Mouse (Mus musculus) lung, adult 2 months (tissue): ENCODE measurements at regions not wholly inside any gene's neighbourhood (a gene's known extent, or its start where the extent isn't known, plus 50 kb on each side); places are given as distances from the start of the nearest gene placed in this dataset.

Experiments
- DNase-seq: peaks from one replicate; pipeline ENCODE4 v3.0.0; 2022
- H3K4me1 ChIP-seq: fragments of 200-500 bp; 2 replicates; pipeline ENCODE4 v1.6.1; 2011; ENCODE audit warnings: low read length; ENCODE audit not compliant: control insufficient read depth, insufficient read depth
- H3K4me3 ChIP-seq: fragments of 200-500 bp; replicated peaks from 2 replicates; pipeline ENCODE3; 2011; ENCODE audit warnings: low read depth, mild to moderate bottlenecking, control low read depth, low read length; ENCODE audit errors: extremely low read depth
- CTCF ChIP-seq: fragments of 200-500 bp; IDR thresholded peaks from 2 replicates; pipeline ENCODE4 v1.5.1; 2011; ENCODE audit warnings: mild to moderate bottlenecking, low read length, control low read depth; ENCODE audit not compliant: insufficient read depth
- POLR2A ChIP-seq: fragments of 200-500 bp; IDR thresholded peaks from 2 replicates; pipeline ENCODE4 v1.6.1; 2011; ENCODE audit warnings: low read depth, mild to moderate bottlenecking, control low read depth, low read length, borderline replicate concordance; ENCODE audit errors: extremely low read depth
- WGBS: fragments of 180-500 bp; shearing (Covaris S2); methylation state at CpG from one replicate; pipeline ENCODE4 v1.1.7; 2018; 5-methylcytosine and 5-hydroxymethylcytosine counted together

DNA sequence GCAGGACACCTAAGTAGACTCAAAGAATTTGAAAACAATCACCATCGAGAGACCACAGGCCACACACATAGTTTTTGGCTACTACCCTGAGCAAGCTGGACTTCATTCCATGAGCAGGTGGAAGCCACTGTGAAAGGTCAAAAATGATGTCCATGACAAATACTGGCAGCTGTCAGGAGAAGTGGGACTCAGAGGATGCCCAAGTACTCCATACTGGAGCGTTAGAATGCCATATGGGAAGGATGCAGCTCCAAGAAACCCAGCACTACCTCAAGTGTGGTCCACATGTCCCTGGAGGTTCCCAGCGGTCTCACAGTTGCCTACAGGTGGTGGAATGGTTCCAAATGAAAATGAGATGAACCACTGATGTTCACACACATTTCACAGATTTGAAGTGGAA is 329.2 kb downstream of the Mycn start:
- TF ChIP-seq POLR2A (no peak), CTCF (no peak)
- 86% methylated on average over 3 of the region's 3 CpGs for WGBS
- Histone ChIP-seq H3K4me3 (no peak overlapping the region), H3K4me1 (no peaks in the 10 kb centered on the region)
- no peak for DNase-seq

DNA sequence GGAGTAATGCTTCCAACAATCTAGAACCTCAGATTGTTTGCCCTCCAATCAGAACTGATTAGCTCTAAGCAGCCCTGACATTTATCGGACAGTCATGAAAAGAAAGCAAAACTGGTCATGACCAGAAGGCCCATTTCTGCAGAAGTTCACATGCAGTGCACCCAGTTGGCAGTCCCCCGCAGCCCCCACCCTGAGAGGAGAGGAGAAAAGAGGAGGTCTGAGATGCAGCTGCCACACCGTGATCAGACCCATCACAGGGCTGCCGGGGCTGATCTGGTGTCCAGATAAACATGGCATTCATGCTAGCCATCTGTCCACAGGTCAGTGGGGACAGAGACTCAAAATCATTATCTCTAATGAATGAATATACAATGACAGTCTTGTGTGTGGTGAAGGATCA is 330.9 kb downstream of the Mycn start:
- Histone ChIP-seq H3K4me1 (no peaks in the 10 kb centered on the region), H3K4me3 (no peak overlapping the region)
- no peak for TF ChIP-seq CTCF
- WGBS, result 59% methylated on average over 4 of the region's 4 CpGs
- DNase-seq, result no peak

DNA sequence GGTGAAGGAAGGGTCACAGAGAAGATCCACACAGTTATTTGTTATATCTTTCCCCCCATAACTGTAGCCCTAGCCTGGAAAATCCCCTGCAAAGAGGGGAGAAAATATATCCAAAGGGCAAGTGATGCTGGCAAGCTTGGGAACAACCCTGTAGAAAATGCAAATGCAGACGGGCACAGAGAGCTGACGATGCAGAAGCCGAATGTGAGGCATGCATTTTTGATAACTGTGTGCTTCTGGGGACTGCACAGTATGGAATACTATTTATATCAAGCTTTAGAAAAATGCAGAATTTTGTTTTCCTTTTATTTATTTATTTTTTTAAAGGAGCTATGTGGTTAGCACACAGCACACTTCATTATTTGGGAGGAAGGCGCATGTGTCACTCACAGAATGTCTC is 333.7 kb downstream of the Mycn start:
- no peak for DNase-seq
- WGBS, result 87% methylated on average over 4 of the region's 4 CpGs
- H3K4me1 ChIP-seq, result no peaks in the 10 kb centered on the region
- TF ChIP-seq CTCF (no peak), POLR2A (no peak)
- H3K4me3 ChIP-seq, result no peak overlapping the region

DNA sequence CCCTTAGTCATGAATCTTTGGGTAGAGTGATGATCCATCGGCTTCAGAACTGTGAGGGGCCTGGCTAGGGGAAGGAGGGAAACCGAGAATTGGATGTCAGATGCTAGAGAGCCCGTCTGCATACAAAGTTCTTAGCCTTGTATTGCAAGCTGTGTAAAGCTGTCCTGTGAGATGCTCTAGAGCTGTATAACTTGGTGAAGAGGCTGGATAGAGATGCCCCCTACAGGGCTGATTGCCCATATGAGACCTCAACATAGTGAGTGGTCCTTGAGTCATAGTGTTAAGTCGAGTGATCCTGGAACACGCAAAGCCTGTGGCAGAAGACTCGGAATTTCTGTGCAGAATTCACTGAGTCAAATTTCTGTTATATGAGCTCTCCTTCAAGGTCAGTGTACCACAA is 334.8 kb downstream of the Mycn start:
- 90% methylated on average over 6 of the region's 6 CpGs for WGBS
- DNase-seq, result no peak
- TF ChIP-seq CTCF (no peak), POLR2A (no peak)

DNA sequence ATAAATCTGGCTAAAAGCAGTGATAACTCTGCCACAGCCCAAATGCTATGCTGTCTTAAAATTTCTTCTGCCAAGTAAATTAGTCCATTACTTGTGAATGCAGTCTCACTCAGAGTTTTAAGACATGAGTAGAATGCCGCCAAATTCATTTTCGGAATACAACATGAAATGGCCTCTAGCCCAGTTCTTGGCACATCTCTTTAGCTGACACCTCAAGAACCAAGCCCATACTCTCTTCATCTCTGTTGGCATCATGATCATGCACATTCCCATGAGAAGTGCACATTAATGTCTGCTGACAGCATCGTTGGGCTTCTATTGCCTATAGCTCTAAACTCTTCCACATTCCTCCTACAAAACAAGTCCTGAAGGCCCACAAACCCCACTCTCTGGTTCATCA is 336.2 kb downstream of the Mycn start:
- 90% methylated on average over 3 of the region's 3 CpGs for WGBS

More for the DNA sequence above, 334.8 kb downstream of the Mycn start:
- Histone ChIP-seq H3K4me3 (no peak overlapping the region), H3K4me1 (no peaks in the 10 kb centered on the region)

DNA sequence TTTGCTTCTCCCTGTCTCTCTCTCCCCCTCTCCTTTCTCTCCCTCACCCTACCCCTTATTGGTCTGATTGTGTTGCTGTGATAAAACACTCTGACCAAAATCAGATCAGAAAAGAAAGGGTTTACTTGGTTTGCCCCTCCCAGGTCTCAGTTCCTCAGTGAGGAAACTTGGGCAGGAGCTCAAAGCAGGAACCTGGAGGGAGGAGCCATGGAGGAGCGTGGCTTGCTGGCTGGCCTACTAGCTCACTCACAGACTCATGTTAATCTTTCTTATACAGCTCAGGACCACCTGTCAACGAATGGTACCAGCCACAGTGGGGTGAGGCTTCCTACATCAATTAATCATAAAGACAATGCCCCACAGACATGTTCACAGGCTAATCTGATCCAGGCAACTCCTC is 339.4 kb downstream of the Fam49a start:
- H3K4me3 ChIP-seq, result no peak overlapping the region

More for the DNA sequence above, 336.2 kb downstream of the Mycn start:
- DNase-seq, result no peak
- H3K4me3 ChIP-seq, result no peak overlapping the region
- TF ChIP-seq POLR2A, result no peak
- no peak for TF ChIP-seq CTCF
- H3K4me1 ChIP-seq, result no peaks in the 10 kb centered on the region

DNA sequence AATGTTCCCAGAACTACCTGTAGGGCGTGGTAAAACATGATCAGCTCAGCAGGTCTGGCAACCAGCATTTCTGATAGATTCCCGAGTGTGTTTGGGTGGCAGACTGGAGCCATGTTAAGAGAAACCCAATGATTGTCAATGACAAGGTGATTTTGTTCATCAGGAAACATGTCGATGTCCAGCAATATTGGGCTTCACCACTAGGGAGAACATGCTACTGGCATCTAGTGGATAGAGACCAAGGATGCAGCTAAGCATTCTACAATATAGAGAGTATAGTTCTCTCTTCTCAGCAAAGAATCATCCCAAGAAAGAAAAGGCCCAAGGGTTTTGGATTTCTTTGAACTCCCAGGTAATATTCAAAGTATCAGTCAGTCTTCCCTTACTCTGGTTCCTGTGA is 333.5 kb downstream of the Fam49a start:
- Histone ChIP-seq H3K4me3 (no peak overlapping the region), H3K4me1 (no peaks in the 10 kb centered on the region)
- DNase-seq, result no peak
- no peak for TF ChIP-seq CTCF
- no peak for TF ChIP-seq POLR2A
- 83% methylated on average over 3 of the region's 3 CpGs for WGBS

More for the DNA sequence above, 339.4 kb downstream of the Fam49a start:
- 11% methylated on average over 2 of the region's 2 CpGs for WGBS
- no peak for DNase-seq
- TF ChIP-seq CTCF (no peak), POLR2A (no peak)
- no peaks in the 10 kb centered on the region for H3K4me1 ChIP-seq

DNA sequence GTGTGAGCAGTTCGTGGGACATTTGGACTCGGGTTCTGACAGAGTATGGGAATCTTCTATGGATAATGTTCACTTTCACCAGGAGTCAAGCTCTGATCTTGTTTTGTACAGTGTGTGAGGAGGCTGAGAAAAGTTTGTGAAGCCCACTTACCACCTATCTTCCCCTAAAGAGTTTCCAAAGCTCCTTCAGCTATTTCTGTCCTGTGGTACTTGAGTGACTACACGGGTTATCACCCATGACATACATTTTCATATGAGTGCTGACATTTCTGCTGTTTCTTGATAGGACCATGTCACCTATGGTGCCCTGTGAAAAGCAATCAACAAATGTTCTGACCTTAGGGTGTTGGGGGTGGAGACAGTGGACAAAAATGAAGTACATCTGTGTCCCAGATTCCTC is 332.6 kb downstream of the Fam49a start:
- TF ChIP-seq CTCF, result no peak
- no peak for TF ChIP-seq POLR2A
- 88% methylated on average over 3 of the region's 3 CpGs for WGBS
- Histone ChIP-seq H3K4me3 (no peak overlapping the region), H3K4me1 (no peaks in the 10 kb centered on the region)
- no peak for DNase-seq

DNA sequence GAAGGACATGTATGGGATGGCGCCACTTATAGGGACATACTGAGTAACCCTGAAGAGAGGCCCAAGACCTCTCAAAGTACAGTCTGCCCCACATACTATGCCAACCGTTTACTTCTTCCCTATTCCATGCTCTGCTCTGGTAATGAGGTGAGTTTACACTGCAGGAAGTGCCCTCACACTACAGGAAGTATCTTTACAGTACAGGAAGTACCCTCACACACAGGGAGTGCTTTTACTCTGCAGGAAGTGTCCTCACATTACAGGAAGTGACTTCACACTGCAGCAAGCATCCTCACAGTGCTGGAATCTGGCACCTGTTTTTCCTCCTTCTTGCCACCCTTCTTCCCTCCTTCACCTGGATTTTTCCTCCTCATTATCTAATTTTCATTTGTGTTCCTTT is 331.4 kb downstream of the Fam49a start:
- TF ChIP-seq CTCF, result no peak
- no peak for TF ChIP-seq POLR2A
- no peak for DNase-seq
- H3K4me1 ChIP-seq, result no peaks in the 10 kb centered on the region
- no peak overlapping the region for H3K4me3 ChIP-seq
- 72% methylated on average over 2 of the region's 2 CpGs for WGBS

DNA sequence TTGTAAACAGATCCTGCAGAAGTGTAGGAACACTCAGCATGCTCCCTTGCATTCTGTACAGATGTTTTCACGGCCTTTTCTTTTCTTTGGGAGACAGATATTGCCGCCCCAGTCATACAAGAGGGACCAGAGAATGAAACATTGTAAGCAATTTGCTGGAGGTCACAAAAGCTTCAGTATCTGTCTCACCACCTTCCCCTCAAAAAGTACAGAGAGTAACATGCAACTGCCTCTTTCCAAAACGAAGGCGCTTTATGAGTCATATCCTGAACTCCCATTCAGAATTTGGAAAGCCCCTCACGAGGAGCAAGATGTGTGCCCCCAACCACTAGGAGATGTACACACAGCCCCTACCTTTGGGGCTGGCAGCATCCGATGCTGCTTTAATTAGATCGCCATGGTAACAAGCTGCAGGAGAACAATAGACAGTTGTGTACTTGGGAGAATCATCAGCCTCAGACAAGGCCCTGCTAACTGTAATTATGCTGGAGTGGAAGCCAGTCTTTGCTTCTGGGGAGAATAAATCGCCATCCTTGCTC is 328.9 kb downstream of the Fam49a start:
- TF ChIP-seq POLR2A (no peak), CTCF (no peak)
- WGBS, result 76% methylated on average over 8 of the region's 8 CpGs
- H3K4me1 ChIP-seq, result no peaks in the 10 kb centered on the region
- no peak overlapping the region for H3K4me3 ChIP-seq
- no peak for DNase-seq

DNA sequence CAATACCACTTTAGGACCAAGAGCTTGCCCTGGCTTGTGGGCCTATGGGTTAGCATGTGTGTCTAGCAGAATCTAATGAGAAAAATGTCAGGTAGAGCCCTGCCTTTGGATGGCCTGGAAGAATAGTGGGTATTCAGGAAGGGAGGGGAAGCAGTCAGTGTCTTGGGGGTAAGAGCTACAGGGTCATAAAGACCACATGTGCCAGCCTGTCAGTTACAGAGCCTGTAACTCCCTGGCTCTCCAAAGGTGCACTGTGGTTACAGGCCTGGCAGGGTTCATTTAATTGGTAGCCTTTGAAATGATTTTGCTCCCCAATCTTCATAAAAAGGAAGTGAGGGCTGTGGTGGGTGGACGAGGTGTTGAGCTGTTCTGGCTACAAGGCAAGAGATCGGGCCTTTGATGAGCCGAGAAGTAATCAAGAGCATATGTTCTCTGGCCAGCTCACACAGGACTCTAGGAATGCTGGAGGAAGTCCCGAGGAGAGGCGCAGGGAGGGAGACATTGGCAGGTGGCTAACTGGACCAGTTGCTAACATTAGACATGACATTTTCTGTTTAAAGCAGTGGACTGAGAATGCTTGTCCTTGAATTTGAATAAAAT is 326.9 kb downstream of the Fam49a start:
- Histone ChIP-seq H3K4me1 (no peaks in the 10 kb centered on the region), H3K4me3 (no peak overlapping the region)
- TF ChIP-seq POLR2A (no peak), CTCF (no peak)
- DNase-seq, result no peak
- WGBS, result 64% methylated on average over 5 of the region's 5 CpGs

DNA sequence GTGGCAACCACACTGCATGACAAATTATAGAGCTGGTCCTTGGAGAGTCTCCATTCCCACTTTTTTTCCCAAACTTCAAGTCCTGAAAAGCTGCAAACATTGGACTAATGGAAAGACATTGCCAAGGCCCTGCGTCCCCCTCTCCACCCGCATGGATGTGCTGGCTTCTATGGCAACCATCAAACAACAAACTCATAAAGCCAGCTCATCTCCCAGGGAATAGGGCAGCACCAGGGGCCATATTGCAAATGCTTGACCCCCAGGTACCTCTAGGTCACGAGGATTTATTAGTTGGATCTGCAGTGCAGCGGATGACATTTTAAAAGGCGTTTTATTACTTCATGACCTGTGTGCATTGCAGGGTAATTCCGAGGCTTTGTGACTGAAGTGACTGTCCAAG is 324.5 kb downstream of the Fam49a start:
- Histone ChIP-seq H3K4me3 (no peak overlapping the region), H3K4me1 (no peaks in the 10 kb centered on the region)
- no peak for TF ChIP-seq POLR2A
- TF ChIP-seq CTCF, result no peak
- WGBS, result 86% methylated on average over 6 of the region's 6 CpGs
- no peak for DNase-seq
